Mouse (Mus musculus): ENCODE results near the gene Lrrc52. TPM values are rescaled to one million over a fixed set of nuclear protein-coding genes. Genes with fewer than 3 reads are reported as not detected.
A peak's percentile ranks its signal among the peaks of the same experiment; 100 is the strongest.

Gene Lrrc52
- polyA plus RNA-seq, 1 experiment = not detected

DNA sequence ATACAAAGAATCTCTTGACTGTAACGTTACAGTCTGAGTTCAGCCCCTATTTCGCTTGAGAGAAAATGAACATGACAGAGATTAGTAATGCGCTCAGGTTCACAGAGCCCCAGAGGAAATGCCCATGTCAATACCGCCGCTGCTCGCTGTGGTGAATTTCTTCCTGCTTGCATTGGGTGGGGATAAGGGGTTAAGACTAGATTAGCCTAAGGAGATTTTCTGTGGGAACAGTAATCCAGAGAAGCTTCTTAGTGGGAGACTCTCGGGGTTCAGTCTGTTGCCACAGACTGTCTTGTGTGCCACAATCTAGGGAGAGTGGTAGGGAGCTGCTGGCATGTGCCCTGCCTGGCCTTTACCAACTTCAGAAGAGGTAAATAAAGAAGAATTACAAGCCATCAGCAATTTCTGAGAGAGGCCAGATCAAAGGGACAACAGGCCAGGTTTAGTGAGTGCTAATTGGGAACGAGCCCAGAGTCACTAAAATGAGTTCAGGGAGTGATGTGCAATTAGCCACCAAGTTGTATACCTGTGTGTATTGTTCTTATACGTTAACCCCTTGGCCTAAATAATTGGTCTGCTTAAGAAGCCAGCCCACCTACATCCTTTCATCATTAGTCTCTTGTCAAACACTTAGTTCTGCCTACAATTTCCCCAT, 28.2 kb downstream of the Lrrc52 start:
- no peak for TF ChIP-seq CTCF (IDR thresholded peaks at IDR 0.05; ENCODE audit: borderline replicate concordance, insufficient read depth, low read length)
- TF ChIP-seq POLR2A (IDR thresholded peaks at IDR 0.05; ENCODE audit: low read depth, low read length) = no peak
- Histone ChIP-seq H3K4me3 (ENCODE audit: insufficient read depth, low read length) (no peak overlapping the region), H3K27ac (ENCODE audit: insufficient read depth, low read length) (no peak overlapping the region), H3K4me1 (ENCODE audit: control insufficient read depth, insufficient read depth, low read length) (no peaks in the 10 kb centered on the region)

- TF ChIP-seq CTCF (IDR thresholded peaks at IDR 0.05; ENCODE audit: borderline replicate concordance, insufficient read depth, low read length) (no peak), POLR2A (IDR thresholded peaks at IDR 0.05; ENCODE audit: low read depth, low read length) (no peak)
- Histone ChIP-seq H3K4me3 (ENCODE audit: insufficient read depth, low read length) (no peak overlapping the region), H3K4me1 (ENCODE audit: control insufficient read depth, insufficient read depth, low read length) (no peaks in the 10 kb centered on the region), H3K27ac (ENCODE audit: insufficient read depth, low read length) (no peak overlapping the region)
Observed at GRCm38 (mm10) chr1:167437091-167437490, 29.5 kb downstream of the Lrrc52 start.

DNA sequence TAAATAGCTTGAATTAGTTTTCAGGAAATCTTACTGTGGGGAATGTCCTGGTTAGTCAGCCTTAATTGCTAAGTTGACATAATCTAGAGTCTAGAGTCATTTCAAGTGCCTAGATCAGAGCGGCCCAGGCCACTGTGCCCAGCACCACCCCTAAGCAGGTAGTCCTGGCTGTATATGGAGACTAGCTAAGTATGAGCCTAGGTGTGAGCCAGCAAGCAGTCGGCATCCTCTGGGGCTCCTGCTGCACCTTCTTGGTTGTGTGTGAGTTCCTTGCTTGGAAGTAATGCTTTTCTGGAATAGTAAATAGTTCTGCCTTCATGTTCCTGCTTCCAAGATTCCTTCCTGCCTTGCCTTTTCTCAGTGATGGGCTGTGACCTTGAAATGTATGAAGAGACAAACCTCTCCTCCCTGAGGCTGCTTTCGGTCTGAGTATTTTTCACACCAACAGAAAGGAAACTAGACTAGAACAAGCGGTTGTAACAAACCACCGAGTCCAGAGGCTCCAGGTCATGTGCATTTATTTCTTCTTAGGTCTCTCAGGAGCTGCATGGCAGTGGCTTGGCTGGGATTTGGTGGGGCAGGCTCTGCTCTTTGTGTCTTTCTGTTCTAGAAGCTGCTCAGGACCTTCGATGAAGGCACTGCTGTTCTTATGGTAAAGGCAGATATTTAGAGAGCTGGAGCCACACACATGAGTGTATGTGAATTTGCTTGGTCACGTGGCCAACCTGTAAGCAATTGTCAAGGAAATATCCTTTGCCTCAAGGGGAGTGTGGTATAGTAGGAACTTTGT, 30.2 kb downstream of the Lrrc52 start:
- H3K4me1 ChIP-seq (ENCODE audit: control insufficient read depth, insufficient read depth, low read length) = no peaks in the 10 kb centered on the region
- no peak overlapping the region for H3K27ac ChIP-seq (ENCODE audit: insufficient read depth, low read length)
- TF ChIP-seq CTCF (IDR thresholded peaks at IDR 0.05; ENCODE audit: borderline replicate concordance, insufficient read depth, low read length) (no peak), POLR2A (IDR thresholded peaks at IDR 0.05; ENCODE audit: low read depth, low read length) (no peak)
- H3K4me3 ChIP-seq (ENCODE audit: insufficient read depth, low read length) = no peak overlapping the region

DNA sequence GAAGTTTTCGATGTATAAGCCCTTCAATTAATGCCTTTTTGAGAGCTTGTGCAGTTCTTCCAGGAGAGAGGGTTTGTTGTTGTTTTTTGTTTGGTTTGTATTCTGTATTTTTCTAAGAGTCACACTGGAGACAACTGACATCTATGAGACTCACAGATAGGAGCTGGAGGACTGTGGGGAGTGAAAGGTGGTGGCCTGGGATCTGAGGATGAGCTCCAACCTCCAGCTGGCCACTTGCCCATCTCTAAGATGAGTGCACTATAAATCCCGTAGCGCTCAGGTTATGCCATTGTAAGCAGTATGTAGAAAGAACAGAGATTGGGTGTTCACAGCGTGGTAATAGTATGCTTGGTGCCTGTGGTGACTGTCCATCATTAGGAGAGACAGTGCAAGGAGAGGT, 31.6 kb downstream of the Lrrc52 start:
- H3K4me3 ChIP-seq (ENCODE audit: insufficient read depth, low read length) = no peak overlapping the region
- TF ChIP-seq POLR2A (IDR thresholded peaks at IDR 0.05; ENCODE audit: low read depth, low read length) (no peak), CTCF (IDR thresholded peaks at IDR 0.05; ENCODE audit: borderline replicate concordance, insufficient read depth, low read length) (no peak)
- no peak overlapping the region for H3K27ac ChIP-seq (ENCODE audit: insufficient read depth, low read length)

GRCm38 (mm10) chr1:167430976-167431676, 35.5 kb downstream of the Lrrc52 start:
- Histone ChIP-seq H3K27ac (ENCODE audit: insufficient read depth, low read length) (no peak overlapping the region), H3K4me1 (ENCODE audit: control insufficient read depth, insufficient read depth, low read length) (peaks cover 7% of the 10 kb centered on the region; the same call in 1 of the 2 replicates), H3K4me3 (ENCODE audit: insufficient read depth, low read length) (no peak overlapping the region)
- TF ChIP-seq CTCF (IDR thresholded peaks at IDR 0.05; ENCODE audit: borderline replicate concordance, insufficient read depth, low read length) (no peak), POLR2A (IDR thresholded peaks at IDR 0.05; ENCODE audit: low read depth, low read length) (no peak)

More for the DNA sequence above, 31.6 kb downstream of the Lrrc52 start:
- H3K4me1 ChIP-seq (ENCODE audit: control insufficient read depth, insufficient read depth, low read length) = no peaks in the 10 kb centered on the region

DNA sequence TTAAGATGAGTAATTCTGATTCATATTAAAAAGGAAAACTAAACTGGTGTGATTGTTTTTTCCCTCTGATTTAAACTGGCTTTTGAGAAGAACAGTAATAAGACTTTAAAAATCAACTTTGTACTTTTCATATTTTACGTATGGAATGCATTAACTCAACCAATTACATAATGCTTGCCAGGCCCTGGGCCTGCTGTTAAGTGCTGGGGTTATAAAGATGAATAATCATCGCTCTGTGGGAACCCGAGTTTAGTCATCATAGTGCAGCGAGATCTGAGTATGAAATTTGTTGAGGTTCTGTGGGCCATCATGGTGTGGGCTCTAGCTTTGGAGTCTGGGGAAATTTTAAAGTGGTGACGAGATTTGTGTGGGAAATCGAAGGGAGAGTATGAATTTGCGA, 39.9 kb downstream of the Lrrc52 start:
- TF ChIP-seq CTCF (IDR thresholded peaks at IDR 0.05; ENCODE audit: borderline replicate concordance, insufficient read depth, low read length) = no peak
- no peak for TF ChIP-seq POLR2A (IDR thresholded peaks at IDR 0.05; ENCODE audit: low read depth, low read length)
- Histone ChIP-seq H3K27ac (ENCODE audit: insufficient read depth, low read length) (no peak overlapping the region), H3K4me3 (ENCODE audit: insufficient read depth, low read length) (no peak overlapping the region), H3K4me1 (ENCODE audit: control insufficient read depth, insufficient read depth, low read length) (peaks cover 15% of the 10 kb centered on the region)

GRCm38 (mm10) chr1:167425572-167425971, 41.0 kb downstream of the Lrrc52 start:
- H3K27ac ChIP-seq (ENCODE audit: insufficient read depth, low read length) = no peak overlapping the region
- no peak overlapping the region for H3K4me3 ChIP-seq (ENCODE audit: insufficient read depth, low read length)
- TF ChIP-seq POLR2A (IDR thresholded peaks at IDR 0.05; ENCODE audit: low read depth, low read length) (no peak), CTCF (IDR thresholded peaks at IDR 0.05; ENCODE audit: borderline replicate concordance, insufficient read depth, low read length) (no peak)
- peaks cover 15% of the 10 kb centered on the region for H3K4me1 ChIP-seq (ENCODE audit: control insufficient read depth, insufficient read depth, low read length)

- Histone ChIP-seq H3K4me1 (ENCODE audit: control insufficient read depth, insufficient read depth, low read length) (peaks cover 15% of the 10 kb centered on the region), H3K4me3 (ENCODE audit: insufficient read depth, low read length) (no peak overlapping the region), H3K27ac (ENCODE audit: insufficient read depth, low read length) (no peak overlapping the region)
- TF ChIP-seq POLR2A (IDR thresholded peaks at IDR 0.05; ENCODE audit: low read depth, low read length) (no peak), CTCF (IDR thresholded peaks at IDR 0.05; ENCODE audit: borderline replicate concordance, insufficient read depth, low read length) (no peak)
Observed at GRCm38 (mm10) chr1:167422501-167423240, 43.9 kb downstream of the Lrrc52 start.

- no peak overlapping the region for H3K4me3 ChIP-seq (ENCODE audit: insufficient read depth, low read length)
- no peak overlapping the region for H3K27ac ChIP-seq (ENCODE audit: insufficient read depth, low read length)
- no peaks in the 10 kb centered on the region for H3K4me1 ChIP-seq (ENCODE audit: control insufficient read depth, insufficient read depth, low read length)
- TF ChIP-seq CTCF (IDR thresholded peaks at IDR 0.05; ENCODE audit: borderline replicate concordance, insufficient read depth, low read length) (peak; percentile 78), POLR2A (IDR thresholded peaks at IDR 0.05; ENCODE audit: low read depth, low read length) (no peak)
Observed at GRCm38 (mm10) chr1:167414846-167415245, 51.7 kb downstream of the Lrrc52 start.

Measured in embryonic fibroblast, embryonic 13.5 days (primary cell).